Comparison of ENCODE assay signal across 9 mouse cellular contexts in genomic region chr8:84614512-84615223, GRCm38 (mm10). TPM values are rescaled to one million over a fixed set of nuclear protein-coding genes. Genes with fewer than 3 reads are reported as not detected.
DNase-seq lines count a peak whose midpoint lies in the region; ATAC-seq lines count a peak whose summit lies in the region.
"Had no signal": no experiment of that assay in that cellular context is flagged by ENCODE, and none has a peak within 500 bp of the region (broad histone marks: within the 10 kb centered on the region; RNA-seq: fewer than 3 reads in every experiment).

No protein-coding gene starts in this region.

- peak; percentile 66 for DNase-seq in cerebellum, adult 9-10 months
- no peak for DNase-seq in cerebellum, postnatal 36 days
- DNase-seq in midbrain, embryonic 14.5 days: peak; percentile 73
- DNase-seq in embryonic facial prominence, embryonic 14.5 days (ENCODE audit: low spot score): peak; percentile 49
- no peak for DNase-seq in urinary bladder, postnatal 25 days (ENCODE audit: low spot score)
- no peak for DNase-seq in right cerebral cortex, postnatal 10 days (ENCODE audit: low spot score in 2 of 2)

- H3K27me3 ChIP-seq in midbrain, embryonic 14.5 days (ENCODE audit: control insufficient read depth, insufficient read depth, low read length): no peaks in the 10 kb centered on the region
- H3K27me3 ChIP-seq in midbrain, embryonic 13.5 days: no peaks in the 10 kb centered on the region
- H3K27me3 ChIP-seq in embryonic facial prominence, embryonic 14.5 days (replicated peaks; ENCODE audit: control insufficient read depth, insufficient read depth, low read length): no peaks in the 10 kb centered on the region

- H3K4me1 ChIP-seq in midbrain, embryonic 14.5 days (ENCODE audit: control insufficient read depth, insufficient read depth, low read length): no peaks in the 10 kb centered on the region
- peaks cover 23% of the 10 kb centered on the region for H3K4me1 ChIP-seq in midbrain, embryonic 13.5 days (replicated peaks)
- H3K4me1 ChIP-seq in embryonic facial prominence, embryonic 14.5 days (ENCODE audit: control insufficient read depth, insufficient read depth, low read length): peaks cover 6% of the 10 kb centered on the region; the same call in 1 of the 2 replicates

- no peak for ATAC-seq in midbrain, embryonic 14.5 days (ENCODE audit: low FRiP score, low TSS enrichment)
- no peak for ATAC-seq in midbrain, embryonic 13.5 days
- no peak for ATAC-seq in embryonic facial prominence, embryonic 14.5 days (ENCODE audit: low read depth)
- ATAC-seq in megakaryocyte, adult 5-6 weeks (ENCODE audit: poor library complexity, severe bottlenecking): peak; percentile 69

- H3K4me2 ChIP-seq in midbrain, embryonic 14.5 days (ENCODE audit: low read length): no peak overlapping the region
- no peak overlapping the region for H3K4me2 ChIP-seq in midbrain, embryonic 13.5 days (replicated peaks)
- H3K4me2 ChIP-seq in embryonic facial prominence, embryonic 14.5 days (ENCODE audit: low read depth, low read length): peak overlapping the region; percentile 40

- H3K9ac ChIP-seq in midbrain, embryonic 14.5 days (replicated peaks; ENCODE audit: low read length): no peak overlapping the region
- H3K9ac ChIP-seq in midbrain, embryonic 13.5 days (replicated peaks): no peak overlapping the region
- H3K9ac ChIP-seq in embryonic facial prominence, embryonic 14.5 days (ENCODE audit: low read depth, low read length): no peak overlapping the region

- H3K36me3 ChIP-seq in midbrain, embryonic 14.5 days (ENCODE audit: control insufficient read depth, insufficient read depth, low read length): peaks cover 3% of the 10 kb centered on the region; the same call in 1 of the 2 replicates
- peaks cover 17% of the 10 kb centered on the region for H3K36me3 ChIP-seq in midbrain, embryonic 13.5 days
- no peaks in the 10 kb centered on the region for H3K36me3 ChIP-seq in embryonic facial prominence, embryonic 14.5 days (ENCODE audit: control insufficient read depth, insufficient read depth, low read length)

- WGBS in midbrain, embryonic 14.5 days: 25% methylated on average over 16 of the region's 16 CpGs
- WGBS in midbrain, embryonic 13.5 days: 35% methylated on average over 16 of the region's 16 CpGs
- 28% methylated on average over 16 of the region's 16 CpGs for WGBS in embryonic facial prominence, embryonic 14.5 days

- H3K27ac ChIP-seq in midbrain, embryonic 14.5 days (replicated peaks; ENCODE audit: low read depth, low read length): no peak overlapping the region
- no peak overlapping the region for H3K27ac ChIP-seq in midbrain, embryonic 13.5 days
- no peak overlapping the region for H3K27ac ChIP-seq in embryonic facial prominence, embryonic 14.5 days (replicated peaks; ENCODE audit: low read depth, low read length)

- no peaks in the 10 kb centered on the region for H3K9me3 ChIP-seq in midbrain, embryonic 14.5 days (ENCODE audit: control insufficient read depth, low read length)
- no peaks in the 10 kb centered on the region for H3K9me3 ChIP-seq in midbrain, embryonic 13.5 days
- no peaks in the 10 kb centered on the region for H3K9me3 ChIP-seq in embryonic facial prominence, embryonic 14.5 days (ENCODE audit: control insufficient read depth, low read length)

- H3K4me3 ChIP-seq in midbrain, embryonic 14.5 days (replicated peaks; ENCODE audit: low read depth, low read length): no peak overlapping the region
- H3K4me3 ChIP-seq in midbrain, embryonic 13.5 days (replicated peaks): no peak overlapping the region
- peak overlapping the region; percentile 22; the same call in 1 of the 2 replicates for H3K4me3 ChIP-seq in embryonic facial prominence, embryonic 14.5 days (ENCODE audit: low read depth, low read length)
- H3K4me3 ChIP-seq: myocyte had no signal

RNA-seq across cellular contexts. Expression of gene Ier2, which starts 48.0 kb away (rescaled TPM):
- polyA plus RNA-seq in midbrain, embryonic 14.5 days (2014; fragmentation: Nextera tagmentation; extraction: Ambion mirVana): 15.5 and 16.0 TPM in 2 replicates
- polyA plus RNA-seq in midbrain, embryonic 13.5 days (2015; fragmentation: Nextera tagmentation; extraction: Ambion mirVana): 20.0 and 26.3 TPM in 2 replicates
- 45.9 and 50.3 TPM in 2 replicates for polyA plus RNA-seq in embryonic facial prominence, embryonic 14.5 days (2014; fragmentation: Nextera tagmentation; extraction: Ambion mirVana)
- total RNA-seq in megakaryocyte, adult 5-6 weeks (2015): 86.1 and 87.5 TPM in 2 replicates
- total RNA-seq in megakaryocyte, adult 5-6 weeks (2017): 62.7 and 65.3 TPM in 2 replicates

Comparison
In these comparisons a context has a peak if more than half of its experiments do, and no peak if none do; other contexts are left out.
1. DNase-seq: peak in cerebellum, adult 9-10 months (single experiment), midbrain, embryonic 14.5 days (single experiment) and embryonic facial prominence, embryonic 14.5 days (single experiment); none in cerebellum, postnatal 36 days (0 of 2), urinary bladder, postnatal 25 days (single experiment) and right cerebral cortex, postnatal 10 days (0 of 2).